Mouse (Mus musculus): ENCODE data around the gene Dnajc13. TPM values are rescaled to one million over a fixed set of nuclear protein-coding genes. Genes with fewer than 3 reads are reported as not detected.

Gene Dnajc13
- total and polyA plus RNA-seq, 3 experiments = 24.1 to 59.0 (median 31.1) TPM

DNA sequence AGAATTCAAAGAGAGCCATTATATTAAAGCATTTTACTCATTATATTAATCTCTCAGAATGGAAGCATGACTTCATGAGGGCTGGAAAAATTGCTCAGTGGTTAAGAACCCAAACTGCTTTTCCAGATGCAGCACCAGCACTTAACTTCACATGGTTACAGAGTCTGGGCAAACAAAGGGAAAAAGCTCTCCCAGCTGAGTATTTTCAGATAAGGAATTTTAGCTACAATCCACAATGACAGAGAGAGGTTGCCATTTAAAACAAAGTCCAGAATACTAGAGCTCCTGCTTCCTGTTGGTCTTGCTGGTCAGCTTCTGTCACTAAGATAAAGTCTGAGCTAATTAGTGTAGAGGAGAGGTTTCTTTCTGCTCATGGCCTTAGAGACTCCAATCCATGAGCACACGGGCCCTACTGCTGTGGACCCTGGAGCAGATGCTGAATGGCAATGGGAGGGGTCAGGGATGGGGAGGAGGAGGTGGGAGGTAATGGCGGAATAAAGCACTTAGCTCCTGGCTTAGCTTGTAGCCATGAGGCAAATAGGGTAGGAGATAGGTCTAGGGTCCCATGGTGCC lies 154.1 kb downstream of the Dnajc13 start:
- H3K4me1 ChIP-seq (ENCODE audit: control insufficient read depth in 1 of 2, insufficient read depth in 2 of 2, low read length in 2 of 2) = no peaks in the 10 kb centered on the region
- DNase-seq (ENCODE audit: low read depth, low spot score) = no peak
- no peak overlapping the region for H3K27ac ChIP-seq (ENCODE audit: control insufficient read depth, low read depth, low read length)
- no peaks in the 10 kb centered on the region for H3K36me3 ChIP-seq (ENCODE audit: control insufficient read depth in 1 of 2, insufficient read depth in 2 of 2, low read length in 2 of 2)
- H3K4me3 ChIP-seq (ENCODE audit: control insufficient read depth in 1 of 2, insufficient read depth in 1 of 2, low read depth in 2 of 2, low read length in 2 of 2) = no peak overlapping the region
- H3K27me3 ChIP-seq (ENCODE audit: control insufficient read depth in 1 of 2, insufficient read depth in 2 of 2, low read length in 2 of 2) = no peaks in the 10 kb centered on the region
- H3K9me3 ChIP-seq (replicated peaks; ENCODE audit: insufficient read depth, low read length) = no peaks in the 10 kb centered on the region; the same call in 1 of the 2 replicates
- H3K79me2 ChIP-seq (ENCODE audit: control insufficient read depth, insufficient read depth, low read length, poor library complexity) = no peaks in the 10 kb centered on the region
- no peak for TF ChIP-seq CHD1 (IDR thresholded peaks at IDR 0.05; ENCODE audit: low read depth, low read length)
- TF ChIP-seq MAZ (IDR thresholded peaks at IDR 0.05; ENCODE audit: low read depth, low read length) = no peak
- no peak for TF ChIP-seq MEF2A (IDR thresholded peaks at IDR 0.05; ENCODE audit: extremely low read depth, insufficient replicate concordance, low read depth, low read length, poor library complexity, severe bottlenecking)
- TF ChIP-seq KAT2A (conservative IDR thresholded peaks at IDR 0.05; ENCODE audit: low read depth, low read length) = no peak
- TF ChIP-seq CTCF (IDR thresholded peaks at IDR 0.05 in 2 of 3, conservative IDR thresholded peaks at IDR 0.05 in 1 of 3; ENCODE audit: control insufficient read depth in 1 of 3, insufficient read depth in 1 of 3, low read depth in 2 of 3, low read length in 3 of 3, poor library complexity in 1 of 3, severe bottlenecking in 1 of 3) = no peak
- TF ChIP-seq BHLHE40 (IDR thresholded peaks at IDR 0.05; ENCODE audit: borderline replicate concordance, low read depth, low read length) = no peak
- TF ChIP-seq CHD2 (IDR thresholded peaks at IDR 0.05; ENCODE audit: low read length) = no peak
- TF ChIP-seq UBTF (IDR thresholded peaks at IDR 0.05; ENCODE audit: borderline replicate concordance, insufficient read depth, low read depth, low read length) = no peak
- H3K9ac ChIP-seq (ENCODE audit: control insufficient read depth, low read depth, low read length, poor library complexity, severe bottlenecking) = no peak overlapping the region

DNA sequence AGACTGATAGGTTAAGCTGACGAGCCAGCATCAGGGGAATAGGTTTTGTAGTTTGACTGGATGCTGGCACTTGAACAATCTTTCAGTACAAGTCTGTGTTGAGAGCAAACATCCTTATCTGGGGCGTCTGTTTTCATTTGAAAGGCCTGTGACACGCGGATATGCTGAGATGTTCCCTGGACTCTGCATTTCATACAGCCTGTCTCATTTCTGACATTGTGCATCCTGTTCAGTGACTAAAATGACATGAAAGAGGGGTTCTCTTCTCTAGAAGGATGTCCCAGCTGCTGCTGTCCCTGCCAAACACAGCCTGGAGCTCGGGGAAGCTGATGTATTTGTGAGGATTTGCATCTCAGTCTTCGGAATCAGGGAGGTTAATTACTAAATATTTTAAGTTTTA lies 155.2 kb downstream of the Dnajc13 start:
- Histone ChIP-seq H3K4me1 (ENCODE audit: control insufficient read depth in 1 of 2, insufficient read depth in 2 of 2, low read length in 2 of 2) (no peaks in the 10 kb centered on the region), H3K27me3 (ENCODE audit: control insufficient read depth in 1 of 2, insufficient read depth in 2 of 2, low read length in 2 of 2) (no peaks in the 10 kb centered on the region), H3K9me3 (replicated peaks; ENCODE audit: insufficient read depth, low read length) (no peaks in the 10 kb centered on the region; the same call in 1 of the 2 replicates), H3K4me3 (ENCODE audit: control insufficient read depth in 1 of 2, insufficient read depth in 1 of 2, low read depth in 2 of 2, low read length in 2 of 2) (no peak overlapping the region), H3K79me2 (ENCODE audit: control insufficient read depth, insufficient read depth, low read length, poor library complexity) (no peaks in the 10 kb centered on the region), H3K36me3 (ENCODE audit: control insufficient read depth in 1 of 2, insufficient read depth in 2 of 2, low read length in 2 of 2) (no peaks in the 10 kb centered on the region), H3K27ac (ENCODE audit: control insufficient read depth, low read depth, low read length) (no peak overlapping the region), H3K9ac (ENCODE audit: control insufficient read depth, low read depth, low read length, poor library complexity, severe bottlenecking) (no peak overlapping the region)
- no peak for DNase-seq (ENCODE audit: low read depth, low spot score)
- TF ChIP-seq CHD1 (IDR thresholded peaks at IDR 0.05; ENCODE audit: low read depth, low read length) (no peak), USF1 (IDR thresholded peaks at IDR 0.05; ENCODE audit: low read depth, low read length) (no peak), ELF1 (IDR thresholded peaks at IDR 0.05; ENCODE audit: low read depth, low read length) (no peak), ETS1 (IDR thresholded peaks at IDR 0.05; ENCODE audit: low read depth, low read length) (no peak), E2F4 (IDR thresholded peaks at IDR 0.05; ENCODE audit: borderline replicate concordance, low read depth, low read length) (no peak), MAZ (IDR thresholded peaks at IDR 0.05; ENCODE audit: low read depth, low read length) (no peak), POLR2AphosphoS2 (IDR thresholded peaks at IDR 0.05; ENCODE audit: low read length) (no peak), POLR2A (IDR thresholded peaks at IDR 0.05; ENCODE audit: control insufficient read depth in 1 of 2, insufficient read depth in 1 of 2, low read depth in 1 of 2, low read length in 2 of 2, poor library complexity in 1 of 2) (no peak), POLR2AphosphoS5 (IDR thresholded peaks at IDR 0.05; ENCODE audit: borderline replicate concordance, low read depth, low read length) (no peak), TBP (IDR thresholded peaks at IDR 0.05; ENCODE audit: low read depth, low read length) (no peak), EP300 (IDR thresholded peaks at IDR 0.05; ENCODE audit: low read depth in 1 of 2, low read length in 2 of 2) (no peak), MAX (IDR thresholded peaks at IDR 0.05; ENCODE audit: low read length) (no peak), HCFC1 (IDR thresholded peaks at IDR 0.05; ENCODE audit: low read depth, low read length) (no peak), ZMIZ1 (IDR thresholded peaks at IDR 0.05; ENCODE audit: low read depth, low read length) (no peak), CHD2 (IDR thresholded peaks at IDR 0.05; ENCODE audit: low read length) (no peak), GATA1 (IDR thresholded peaks at IDR 0.05; ENCODE audit: low read depth, low read length) (no peak), ZKSCAN1 (IDR thresholded peaks at IDR 0.05; ENCODE audit: low read depth, low read length) (no peak)
